Mouse (Mus musculus) olfactory bulb, adult 2 months (tissue): ENCODE results near the gene Fam129c.

Experiments
- CTCF ChIP-seq: fragments of 200-500 bp; IDR thresholded peaks from 2 replicates; pipeline ENCODE4 v1.5.1; 2012; ENCODE audit warnings: low read depth, mild to moderate bottlenecking, low read length, moderate library complexity; ENCODE audit not compliant: insufficient read depth
- POLR2A ChIP-seq: fragments of 200-500 bp; IDR thresholded peaks from 2 replicates; pipeline ENCODE4 v1.6.1; 2012; ENCODE audit warnings: mild to moderate bottlenecking, low read depth, low read length, moderate library complexity; ENCODE audit not compliant: insufficient read depth

GRCm38 (mm10) chr8:71554001-71554400 is 43.4 kb upstream of the Fam129c start:
- no peak for TF ChIP-seq POLR2A
- no peak for TF ChIP-seq CTCF
